Mouse (Mus musculus): ENCODE results near the gene Agt. TPM values are rescaled to one million over a fixed set of nuclear protein-coding genes. Genes with fewer than 3 reads are reported as not detected.

Agt gene
- total and polyA plus RNA-seq, 3 experiments: not detected

DNA sequence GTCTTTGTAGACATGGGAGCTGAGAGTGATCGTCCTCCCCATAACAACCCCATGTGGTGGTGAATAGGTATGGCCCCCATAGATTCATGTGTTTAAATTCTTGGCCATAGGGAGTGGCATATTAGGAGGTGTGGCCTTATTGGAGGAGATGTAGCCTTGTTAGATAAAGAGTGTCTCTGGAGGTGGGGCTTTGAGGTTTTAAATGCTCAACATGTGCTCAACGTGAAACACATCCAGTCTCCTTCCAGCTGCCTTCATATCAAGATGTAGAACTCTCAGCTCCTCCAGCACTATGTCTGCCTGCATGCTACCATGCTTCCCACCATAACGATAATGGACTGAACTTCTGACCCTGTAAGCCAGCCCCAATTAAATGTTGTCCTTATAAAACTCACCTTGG lies 53.5 kb downstream of the Agt start:
- no peak for DNase-seq (ENCODE audit: extremely low read depth)
- Histone ChIP-seq H3K9ac (ENCODE audit: insufficient read depth, low read depth) (no peak overlapping the region), H3K27ac (ENCODE audit: insufficient read depth, low read depth) (no peak overlapping the region), H3K27me3 (replicated peaks) (peaks cover 11% of the 10 kb centered on the region), H3K4me1 (ENCODE audit: control insufficient read depth in 1 of 2, insufficient read depth in 2 of 2) (peaks cover 2 to 13% of the 10 kb centered on the region in 2 experiments; a peak in 2 of 4 replicates), H3K9me3 (replicated peaks; ENCODE audit: low read length) (no peaks in the 10 kb centered on the region), H3K36me3 (replicated peaks in 1 of 2; ENCODE audit: control insufficient read depth in 1 of 2, insufficient read depth in 1 of 2, low read length in 1 of 2) (no peaks in the 10 kb centered on the region), H3K4me2 (ENCODE audit: insufficient read depth, low read depth, poor library complexity, severe bottlenecking) (no peak overlapping the region), H3K4me3 (replicated peaks in 1 of 3; ENCODE audit: low read depth in 2 of 3, low read length in 2 of 3, poor library complexity in 1 of 3) (no peak overlapping the region), H3K79me2 (replicated peaks; ENCODE audit: control insufficient read depth, extremely low read depth, insufficient read depth, poor library complexity, severe bottlenecking) (peaks cover 2% of the 10 kb centered on the region; the same call in 1 of the 2 replicates)
- TF ChIP-seq ZC3H11A (IDR thresholded peaks at IDR 0.05; ENCODE audit: low read depth, low read length): no peak
- no peak for TF ChIP-seq POLR2AphosphoS2 (IDR thresholded peaks at IDR 0.05; ENCODE audit: low read depth, low read length)
- TF ChIP-seq ZKSCAN1 (IDR thresholded peaks at IDR 0.05; ENCODE audit: borderline replicate concordance, low read depth, low read length): no peak
- no peak for TF ChIP-seq ZNF384 (IDR thresholded peaks at IDR 0.05; ENCODE audit: low read depth, low read length)
- TF ChIP-seq SIN3A (IDR thresholded peaks at IDR 0.05; ENCODE audit: low read length): no peak
- no peak for TF ChIP-seq MAFK (IDR thresholded peaks at IDR 0.05; ENCODE audit: insufficient replicate concordance, low read length)
- no peak for TF ChIP-seq BHLHE40 (IDR thresholded peaks at IDR 0.05; ENCODE audit: low read depth, low read length)
- TF ChIP-seq USF1 (IDR thresholded peaks at IDR 0.05; ENCODE audit: low read depth, low read length): no peak
- no peak for TF ChIP-seq USF2 (conservative IDR thresholded peaks at IDR 0.05; ENCODE audit: low read depth, low read length)
- no peak for TF ChIP-seq MYC (IDR thresholded peaks at IDR 0.05; ENCODE audit: low read depth, low read length)
- no peak for TF ChIP-seq MEF2A (IDR thresholded peaks at IDR 0.05; ENCODE audit: borderline replicate concordance, low read depth, low read length)
- TF ChIP-seq UBTF (IDR thresholded peaks at IDR 0.05; ENCODE audit: low read depth, low read length): no peak
- TF ChIP-seq JUN (IDR thresholded peaks at IDR 0.05; ENCODE audit: insufficient read depth, low read depth, low read length): no peak
- TF ChIP-seq NELFE (IDR thresholded peaks at IDR 0.05; ENCODE audit: low read depth, low read length): no peak
- TF ChIP-seq RCOR1 (conservative IDR thresholded peaks at IDR 0.05; ENCODE audit: low read depth, low read length): no peak
- dilution Hi-C loops (cut with MboI; ENCODE audit: extremely low pct_ligation_motif_present, extremely low pct_unique_long_range_greater_than_20kb, low sequenced_read_pairs): no loop called here
- in situ Hi-C loops (cut with MboI; ENCODE audit: low pct_ligation_motif_present, low pct_unique_long_range_greater_than_20kb, low sequenced_read_pairs): no loop called here

GRCm38 (mm10) chr8:124509156-124509555 lies 60.4 kb downstream of the Agt start:
- Histone ChIP-seq H3K79me2 (replicated peaks; ENCODE audit: control insufficient read depth, extremely low read depth, insufficient read depth, poor library complexity, severe bottlenecking) (no peaks in the 10 kb centered on the region), H3K36me3 (replicated peaks in 1 of 2; ENCODE audit: control insufficient read depth in 1 of 2, insufficient read depth in 1 of 2, low read length in 1 of 2) (no peaks in the 10 kb centered on the region), H3K4me2 (ENCODE audit: insufficient read depth, low read depth, poor library complexity, severe bottlenecking) (no peak overlapping the region), H3K9ac (ENCODE audit: insufficient read depth, low read depth) (no peak overlapping the region), H3K27ac (ENCODE audit: insufficient read depth, low read depth) (no peak overlapping the region), H3K4me3 (replicated peaks in 1 of 3; ENCODE audit: low read depth in 2 of 3, low read length in 2 of 3, poor library complexity in 1 of 3) (no peak overlapping the region), H3K4me1 (ENCODE audit: control insufficient read depth in 1 of 2, insufficient read depth in 2 of 2) (no peaks in the 10 kb centered on the region), H3K27me3 (replicated peaks) (peaks cover 39% of the 10 kb centered on the region), H3K9me3 (replicated peaks; ENCODE audit: low read length) (no peaks in the 10 kb centered on the region)
- no peak for DNase-seq (ENCODE audit: extremely low read depth)
- no peak for TF ChIP-seq USF2 (conservative IDR thresholded peaks at IDR 0.05; ENCODE audit: low read depth, low read length)
- no peak for TF ChIP-seq IRF4 (IDR thresholded peaks at IDR 0.05; ENCODE audit: low read depth, low read length)
- TF ChIP-seq MYC (IDR thresholded peaks at IDR 0.05; ENCODE audit: low read depth, low read length): no peak
- no peak for TF ChIP-seq JUN (IDR thresholded peaks at IDR 0.05; ENCODE audit: insufficient read depth, low read depth, low read length)
- TF ChIP-seq ZC3H11A (IDR thresholded peaks at IDR 0.05; ENCODE audit: low read depth, low read length): no peak
- TF ChIP-seq PAX5 (IDR thresholded peaks at IDR 0.05; ENCODE audit: low read length): no peak
- no peak for TF ChIP-seq ZMIZ1 (IDR thresholded peaks at IDR 0.05; ENCODE audit: low read depth, low read length)
- no peak for TF ChIP-seq MAFK (IDR thresholded peaks at IDR 0.05; ENCODE audit: insufficient replicate concordance, low read length)
- TF ChIP-seq ZNF384 (IDR thresholded peaks at IDR 0.05; ENCODE audit: low read depth, low read length): no peak
- TF ChIP-seq NRF1 (IDR thresholded peaks at IDR 0.05; ENCODE audit: low read depth, low read length): no peak
- no peak for TF ChIP-seq ZKSCAN1 (IDR thresholded peaks at IDR 0.05; ENCODE audit: borderline replicate concordance, low read depth, low read length)
- TF ChIP-seq TCF12 (IDR thresholded peaks at IDR 0.05; ENCODE audit: low read depth, low read length): no peak
- no peak for TF ChIP-seq CTCF (conservative IDR thresholded peaks at IDR 0.05 in 1 of 2, IDR thresholded peaks at IDR 0.05 in 1 of 2; ENCODE audit: low read depth in 2 of 2, low read length in 2 of 2)
- no peak for TF ChIP-seq MXI1 (IDR thresholded peaks at IDR 0.05; ENCODE audit: low read depth, low read length)
- TF ChIP-seq ELF1 (IDR thresholded peaks at IDR 0.05; ENCODE audit: low read depth, low read length): no peak
- TF ChIP-seq UBTF (IDR thresholded peaks at IDR 0.05; ENCODE audit: low read depth, low read length): no peak
- no peak for TF ChIP-seq RAD21 (IDR thresholded peaks at IDR 0.05; ENCODE audit: low read depth, low read length)
- TF ChIP-seq BHLHE40 (IDR thresholded peaks at IDR 0.05; ENCODE audit: low read depth, low read length): no peak
- in situ Hi-C loops (cut with MboI; ENCODE audit: low pct_ligation_motif_present, low pct_unique_long_range_greater_than_20kb, low sequenced_read_pairs): no loop called here
- dilution Hi-C loops (cut with MboI; ENCODE audit: extremely low pct_ligation_motif_present, extremely low pct_unique_long_range_greater_than_20kb, low sequenced_read_pairs): no loop called here

Data from CH12.LX (cell line).